Mouse (Mus musculus) ES-E14 (cell line): Measurements from ENCODE around the gene Sub1.

Experiments used
- CHD2 ChIP-seq: IDR thresholded peaks from 2 replicates; pipeline ENCODE4 v1.6.1; 2014; ENCODE audit warnings: mild to moderate bottlenecking, low read depth, low read length, inconsistent platforms
- HCFC1 ChIP-seq: IDR thresholded peaks from 2 replicates; pipeline ENCODE4 v1.6.1; 2012; ENCODE audit warnings: low read length, inconsistent platforms, borderline replicate concordance; ENCODE audit not compliant: insufficient read depth
- MAFK ChIP-seq: IDR thresholded peaks from 2 replicates; pipeline ENCODE4 v1.6.1; 2014; ENCODE audit warnings: mild to moderate bottlenecking, low read depth, low read length, inconsistent platforms; ENCODE audit not compliant: insufficient read depth

DNA sequence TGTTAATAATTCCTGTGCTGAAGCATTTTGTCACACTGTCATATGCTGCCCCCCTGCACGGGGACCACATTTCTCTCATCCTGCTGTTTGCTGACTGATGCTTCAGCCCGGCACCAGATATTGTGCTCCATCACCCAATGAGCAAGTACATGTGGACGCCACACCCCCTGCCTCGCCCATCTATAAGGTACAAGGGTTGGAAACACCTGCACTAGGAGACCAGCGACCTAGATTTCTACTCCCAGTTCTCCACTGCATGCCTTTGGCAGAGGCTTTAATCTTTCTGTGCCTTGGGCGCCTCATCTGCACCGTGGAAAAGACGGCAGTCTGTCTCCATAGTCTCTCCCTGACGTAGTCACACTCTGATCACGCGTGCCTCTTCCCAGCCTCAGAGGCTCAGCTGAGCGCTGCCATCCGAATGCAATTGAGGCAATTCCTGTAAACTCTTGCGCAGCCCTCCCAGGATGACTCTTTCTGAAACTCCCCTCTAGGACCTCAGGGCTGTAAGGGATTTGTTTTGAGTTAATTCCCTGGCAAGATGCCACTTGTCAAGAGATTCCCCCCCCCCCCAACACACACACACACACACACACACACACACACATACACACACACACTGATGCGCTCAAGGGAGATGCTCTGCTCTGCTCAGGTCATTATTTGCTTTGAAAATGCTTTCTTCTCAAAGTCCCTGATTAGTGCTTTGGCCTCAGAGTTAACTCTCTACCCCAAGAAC lies 43.1 kb upstream of the Sub1 start:
- TF ChIP-seq CHD2 (no peak), HCFC1 (no peak), MAFK (no peak)
